Mouse (Mus musculus) cortical plate, adult 2 months (tissue): Measurements from ENCODE around the gene 9330182L06Rik. TPM values are rescaled to one million over a fixed set of nuclear protein-coding genes. Genes with fewer than 3 reads are reported as not detected.

Experiments used
- H3K27ac ChIP-seq: fragments of 200-500 bp; 2 replicates; pipeline ENCODE4 v1.5.1; 2012; ENCODE audit warnings: low read length, control low read depth, inconsistent platforms; ENCODE audit not compliant: insufficient read depth
- H3K4me1 ChIP-seq: fragments of 200-500 bp; 2 replicates; pipeline ENCODE4 v1.6.1; 2011; ENCODE audit warnings: low read length; ENCODE audit not compliant: control insufficient read depth, insufficient read depth
- H3K4me3 ChIP-seq: fragments of 200-500 bp; 2 replicates; pipeline ENCODE4 v1.5.1; 2011; ENCODE audit warnings: mild to moderate bottlenecking, low read length, control low read depth; ENCODE audit not compliant: insufficient read depth
- CTCF ChIP-seq: fragments of 200-500 bp; IDR thresholded peaks from 2 replicates; pipeline ENCODE4 v1.5.1; 2011; ENCODE audit warnings: mild to moderate bottlenecking, control low read depth, low read length; ENCODE audit not compliant: insufficient read depth; ENCODE audit errors: extremely low read depth
- POLR2A ChIP-seq: fragments of 200-500 bp; IDR thresholded peaks from 2 replicates; pipeline ENCODE4 v1.6.1; 2011; ENCODE audit warnings: mild to moderate bottlenecking, low read length, control low read depth; ENCODE audit not compliant: insufficient read depth; ENCODE audit errors: extremely low read depth
- polyA plus RNA-seq: library from polyadenylated mRNA; depleted of rRNA; stranded (reverse); fragments of >200 nt; gene quantifications from 2 replicates; pipeline ENCODE4 v1.2.3, GENCODE M21; 2012

Gene 9330182L06Rik
- polyA plus RNA-seq, 1 experiment: 21.3 TPM

GRCm38 (mm10) chr5:9327528-9327927 is 61.6 kb downstream of the 9330182L06Rik start:
- H3K4me1 ChIP-seq: no peaks in the 10 kb centered on the region
- TF ChIP-seq CTCF: no peak
- no peak for TF ChIP-seq POLR2A
- no peak overlapping the region for H3K27ac ChIP-seq
- H3K4me3 ChIP-seq: no peak overlapping the region

DNA sequence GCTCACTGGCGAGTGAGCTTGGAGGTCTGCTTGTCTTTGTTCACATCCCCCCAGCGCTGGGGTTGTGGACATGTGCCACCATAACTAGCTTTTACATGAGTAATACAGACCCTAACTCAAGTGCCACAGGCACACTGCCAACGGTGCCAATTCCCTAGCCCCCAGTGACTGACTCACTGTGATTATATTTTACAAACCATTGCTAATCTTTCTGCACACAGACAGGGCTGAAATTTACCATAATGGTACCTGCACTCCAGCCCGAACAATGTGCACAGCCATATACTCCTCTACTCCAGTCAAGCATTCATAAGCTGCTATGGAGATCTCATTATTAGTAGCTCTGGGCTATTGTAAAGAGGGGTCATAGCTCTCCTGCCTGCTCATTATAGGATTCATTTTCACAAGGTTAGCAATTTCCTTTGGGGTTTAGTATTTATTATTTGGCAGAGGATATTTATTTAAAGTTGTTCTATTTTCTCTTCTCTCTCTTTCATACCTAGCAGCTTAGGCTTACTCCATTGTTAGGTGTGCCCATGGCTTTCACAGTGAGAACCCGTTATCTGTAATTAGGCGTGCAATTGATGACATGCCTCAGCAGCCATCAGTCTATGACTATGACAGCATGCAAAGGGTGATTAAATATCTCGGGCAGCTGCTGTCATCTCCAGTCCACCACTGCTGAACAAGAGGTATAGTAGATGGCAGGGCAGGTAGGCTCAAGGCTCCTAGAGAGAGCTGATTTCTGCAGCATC is 73.0 kb downstream of the 9330182L06Rik start:
- H3K27ac ChIP-seq: no peak overlapping the region
- no peaks in the 10 kb centered on the region; the same call in 1 of the 2 replicates for H3K4me1 ChIP-seq
- H3K4me3 ChIP-seq: no peak overlapping the region
- no peak for TF ChIP-seq CTCF
- TF ChIP-seq POLR2A: no peak

GRCm38 (mm10) chr5:9339511-9340173 is 73.7 kb downstream of the 9330182L06Rik start:
- H3K27ac ChIP-seq: no peak overlapping the region
- H3K4me3 ChIP-seq: no peak overlapping the region
- H3K4me1 ChIP-seq: no peaks in the 10 kb centered on the region; the same call in 1 of the 2 replicates
- TF ChIP-seq CTCF (no peak), POLR2A (no peak)

GRCm38 (mm10) chr5:9344581-9344980 is 78.7 kb downstream of the 9330182L06Rik start:
- Histone ChIP-seq H3K4me1 (no peaks in the 10 kb centered on the region; the same call in 1 of the 2 replicates), H3K27ac (no peak overlapping the region), H3K4me3 (no peak overlapping the region)
- no peak for TF ChIP-seq CTCF
- no peak for TF ChIP-seq POLR2A

DNA sequence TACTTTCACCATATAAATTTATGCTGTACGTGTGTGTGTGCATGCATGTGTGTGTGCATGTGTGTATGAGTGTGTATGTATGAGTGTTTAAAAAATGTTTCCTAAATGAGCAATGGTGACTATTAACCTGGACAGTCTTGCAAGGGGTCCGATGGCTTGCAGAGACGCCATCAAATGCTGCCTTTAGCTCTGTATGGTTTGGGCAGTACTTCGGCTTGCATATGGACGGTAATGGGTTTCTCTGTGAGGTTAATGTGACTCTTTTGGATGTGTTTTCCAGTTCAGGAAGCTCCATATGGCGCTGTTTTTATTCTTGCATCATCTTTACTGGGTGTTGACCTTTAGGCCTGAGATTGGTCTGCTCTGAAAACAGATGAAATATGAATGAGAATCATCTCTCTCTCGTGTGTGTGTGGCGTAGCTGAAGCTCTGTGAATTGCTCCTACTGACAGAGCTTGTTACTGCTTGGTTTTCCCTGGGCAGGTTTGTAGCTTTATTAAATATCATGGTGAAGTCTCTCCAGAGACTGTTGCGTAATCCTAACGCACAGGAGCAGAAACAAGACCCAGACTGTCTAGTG is 79.2 kb downstream of the 9330182L06Rik start:
- TF ChIP-seq POLR2A: no peak
- no peak for TF ChIP-seq CTCF
- H3K4me3 ChIP-seq: no peak overlapping the region
- 0 out of 2 replicates have a peak overlapping the region, but pooled peaks have one; percentile 15 for H3K27ac ChIP-seq
- H3K4me1 ChIP-seq: no peaks in the 10 kb centered on the region; the same call in 1 of the 2 replicates

DNA sequence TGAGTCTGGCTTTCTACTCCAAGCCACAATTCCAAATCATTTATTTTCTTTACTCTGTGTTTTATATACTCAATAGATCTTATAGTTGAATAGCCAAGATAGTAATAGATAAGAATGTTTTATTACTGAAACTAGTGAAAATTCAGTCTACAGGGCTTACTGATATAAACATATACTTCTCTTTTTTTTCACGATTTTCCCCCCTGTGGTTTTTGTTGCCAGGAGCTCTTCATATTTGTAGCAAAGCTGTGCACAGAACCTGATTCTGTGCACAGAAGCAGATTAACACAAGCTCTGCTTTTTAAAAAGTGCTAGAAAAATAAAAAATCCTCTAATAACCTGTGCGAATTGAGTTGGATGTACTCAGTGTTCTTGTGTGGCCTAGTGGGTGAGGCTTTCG is 79.7 kb downstream of the 9330182L06Rik start:
- no peaks in the 10 kb centered on the region; the same call in 1 of the 2 replicates for H3K4me1 ChIP-seq
- no peak overlapping the region for H3K4me3 ChIP-seq
- TF ChIP-seq POLR2A (no peak), CTCF (no peak)
- H3K27ac ChIP-seq: no peak overlapping the region

DNA sequence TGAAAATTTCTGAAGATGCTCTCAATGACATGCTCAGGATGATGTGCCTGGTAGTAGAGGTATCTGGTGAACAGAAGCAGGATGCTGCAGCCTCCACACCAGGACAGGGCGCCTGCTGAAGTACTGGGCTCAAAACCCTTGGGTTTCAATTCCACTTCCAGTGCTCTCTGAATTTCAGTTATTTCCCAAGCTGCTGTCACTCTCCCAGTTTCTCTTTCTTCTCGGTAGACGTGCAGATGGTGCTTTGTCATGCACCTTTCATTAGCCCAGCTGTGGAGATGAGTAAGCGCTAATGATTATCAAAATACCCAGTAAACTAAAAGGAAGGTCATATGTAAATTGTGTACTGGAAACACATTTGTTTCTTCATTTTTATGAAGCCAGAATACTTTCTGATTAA is 80.6 kb downstream of the 9330182L06Rik start:
- H3K27ac ChIP-seq: no peak overlapping the region
- no peaks in the 10 kb centered on the region; the same call in 1 of the 2 replicates for H3K4me1 ChIP-seq
- no peak overlapping the region for H3K4me3 ChIP-seq
- TF ChIP-seq CTCF: no peak
- no peak for TF ChIP-seq POLR2A

GRCm38 (mm10) chr5:9352163-9352562 is 86.2 kb downstream of the 9330182L06Rik start:
- Histone ChIP-seq H3K27ac (no peak overlapping the region), H3K4me1 (no peaks in the 10 kb centered on the region), H3K4me3 (no peak overlapping the region)
- no peak for TF ChIP-seq CTCF
- TF ChIP-seq POLR2A: no peak

- no peaks in the 10 kb centered on the region for H3K4me1 ChIP-seq
- no peak overlapping the region for H3K27ac ChIP-seq
- TF ChIP-seq CTCF (no peak), POLR2A (no peak)
- no peak overlapping the region for H3K4me3 ChIP-seq
Measured at GRCm38 (mm10) chr5:9352646-9353045, 86.7 kb downstream of the 9330182L06Rik start.
